Mouse (Mus musculus): ENCODE data around the gene Mgst3. TPM values are rescaled to one million over a fixed set of nuclear protein-coding genes. Genes with fewer than 3 reads are reported as not detected.

Gene Mgst3
- polyA plus RNA-seq, 1 experiment, result 1,045 TPM

- WGBS, result 34% methylated on average over 7 of the region's 7 CpGs
- TF ChIP-seq CTCF (IDR thresholded peaks at IDR 0.05; ENCODE audit: extremely low read depth, insufficient read length, insufficient replicate concordance, low read depth, low read length), result 0 out of 2 replicates have a peak, but pooled peaks have one; percentile 16
- TF ChIP-seq POLR2A (IDR thresholded peaks at IDR 0.05; ENCODE audit: low read depth, low read length), result no peak
- Histone ChIP-seq H3K4me3 (ENCODE audit: low read depth, low read length) (peak overlapping the region; percentile 2; the same call in 1 of the 2 replicates), H3K4me1 (ENCODE audit: control insufficient read depth, insufficient read depth, insufficient read length, low read length) (peaks cover 60% of the 10 kb centered on the region), H3K36me3 (ENCODE audit: control insufficient read depth, insufficient read depth, low read length) (peaks cover 2% of the 10 kb centered on the region), H3K27ac (ENCODE audit: insufficient read depth, low read depth, low read length) (peak overlapping the region; percentile 89), H3K27me3 (ENCODE audit: control insufficient read depth, insufficient read depth, low read length) (no peaks in the 10 kb centered on the region)
These were observed 11.3 kb downstream of the Mgst3 start for GRCm38 (mm10) chr1:167382316-167382715.

GRCm38 (mm10) chr1:167381050-167382015 lies 12.3 kb downstream of the Mgst3 start:
- Histone ChIP-seq H3K27ac (ENCODE audit: insufficient read depth, low read depth, low read length) (peak overlapping the region; percentile 89), H3K27me3 (ENCODE audit: control insufficient read depth, insufficient read depth, low read length) (no peaks in the 10 kb centered on the region), H3K36me3 (ENCODE audit: control insufficient read depth, insufficient read depth, low read length) (peaks cover 9% of the 10 kb centered on the region), H3K4me3 (ENCODE audit: low read depth, low read length) (no peak overlapping the region), H3K4me1 (ENCODE audit: control insufficient read depth, insufficient read depth, insufficient read length, low read length) (peaks cover 61% of the 10 kb centered on the region)
- WGBS, result 28% methylated on average over 8 of the region's 8 CpGs
- TF ChIP-seq POLR2A (IDR thresholded peaks at IDR 0.05; ENCODE audit: low read depth, low read length) (no peak), CTCF (IDR thresholded peaks at IDR 0.05; ENCODE audit: extremely low read depth, insufficient read length, insufficient replicate concordance, low read depth, low read length) (no peak)

DNA sequence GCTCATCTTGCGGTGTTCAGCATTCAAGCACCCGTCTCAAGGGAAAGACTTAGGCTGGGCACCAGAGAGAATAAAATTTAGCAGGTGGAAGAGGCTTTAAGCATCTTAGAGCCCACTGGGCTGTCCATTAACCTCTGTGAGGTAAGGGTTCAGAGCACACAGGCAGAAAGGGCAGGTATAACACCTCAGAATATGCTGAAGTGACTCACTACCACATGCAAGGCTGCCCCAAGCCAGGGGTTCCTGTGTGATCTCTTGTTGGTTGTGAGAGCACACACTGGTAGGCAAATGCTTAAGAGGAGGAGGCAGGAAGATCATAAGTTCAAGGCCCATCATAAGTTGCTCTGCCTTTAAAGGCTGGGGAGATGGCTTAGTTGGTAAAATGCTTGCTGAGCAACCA lies 13.4 kb downstream of the Mgst3 start:
- Histone ChIP-seq H3K36me3 (ENCODE audit: control insufficient read depth, insufficient read depth, low read length) (peaks cover 20% of the 10 kb centered on the region), H3K27me3 (ENCODE audit: control insufficient read depth, insufficient read depth, low read length) (no peaks in the 10 kb centered on the region), H3K4me3 (ENCODE audit: low read depth, low read length) (no peak overlapping the region), H3K4me1 (ENCODE audit: control insufficient read depth, insufficient read depth, insufficient read length, low read length) (peaks cover 64% of the 10 kb centered on the region), H3K27ac (ENCODE audit: insufficient read depth, low read depth, low read length) (peak overlapping the region; percentile 11; the same call in 1 of the 2 replicates)
- 92% methylated on average over 2 of the region's 2 CpGs for WGBS
- TF ChIP-seq CTCF (IDR thresholded peaks at IDR 0.05; ENCODE audit: extremely low read depth, insufficient read length, insufficient replicate concordance, low read depth, low read length) (no peak), POLR2A (IDR thresholded peaks at IDR 0.05; ENCODE audit: low read depth, low read length) (no peak)

GRCm38 (mm10) chr1:167379751-167380150 lies 13.9 kb downstream of the Mgst3 start:
- 87% methylated on average over 5 of the region's 5 CpGs for WGBS
- H3K27me3 ChIP-seq (ENCODE audit: control insufficient read depth, insufficient read depth, low read length), result no peaks in the 10 kb centered on the region
- H3K27ac ChIP-seq (ENCODE audit: insufficient read depth, low read depth, low read length), result peak overlapping the region; percentile 9; the same call in 1 of the 2 replicates
- H3K4me1 ChIP-seq (ENCODE audit: control insufficient read depth, insufficient read depth, insufficient read length, low read length), result peaks cover 61% of the 10 kb centered on the region
- H3K36me3 ChIP-seq (ENCODE audit: control insufficient read depth, insufficient read depth, low read length), result peaks cover 22% of the 10 kb centered on the region
- H3K4me3 ChIP-seq (ENCODE audit: low read depth, low read length), result no peak overlapping the region
- TF ChIP-seq POLR2A (IDR thresholded peaks at IDR 0.05; ENCODE audit: low read depth, low read length), result no peak
- TF ChIP-seq CTCF (IDR thresholded peaks at IDR 0.05; ENCODE audit: extremely low read depth, insufficient read length, insufficient replicate concordance, low read depth, low read length), result no peak

- no peaks in the 10 kb centered on the region for H3K27me3 ChIP-seq (ENCODE audit: control insufficient read depth, insufficient read depth, low read length)
- TF ChIP-seq CTCF (IDR thresholded peaks at IDR 0.05; ENCODE audit: extremely low read depth, insufficient read length, insufficient replicate concordance, low read depth, low read length), result no peak
- peak overlapping the region; percentile 98 for H3K27ac ChIP-seq (ENCODE audit: insufficient read depth, low read depth, low read length)
- peaks cover 60% of the 10 kb centered on the region for H3K4me1 ChIP-seq (ENCODE audit: control insufficient read depth, insufficient read depth, insufficient read length, low read length)
- peaks cover 34% of the 10 kb centered on the region for H3K36me3 ChIP-seq (ENCODE audit: control insufficient read depth, insufficient read depth, low read length)
- no peak overlapping the region for H3K4me3 ChIP-seq (ENCODE audit: low read depth, low read length)
- 26% methylated on average over 6 of the region's 6 CpGs for WGBS
These were observed 15.6 kb downstream of the Mgst3 start for GRCm38 (mm10) chr1:167378019-167378418.

DNA sequence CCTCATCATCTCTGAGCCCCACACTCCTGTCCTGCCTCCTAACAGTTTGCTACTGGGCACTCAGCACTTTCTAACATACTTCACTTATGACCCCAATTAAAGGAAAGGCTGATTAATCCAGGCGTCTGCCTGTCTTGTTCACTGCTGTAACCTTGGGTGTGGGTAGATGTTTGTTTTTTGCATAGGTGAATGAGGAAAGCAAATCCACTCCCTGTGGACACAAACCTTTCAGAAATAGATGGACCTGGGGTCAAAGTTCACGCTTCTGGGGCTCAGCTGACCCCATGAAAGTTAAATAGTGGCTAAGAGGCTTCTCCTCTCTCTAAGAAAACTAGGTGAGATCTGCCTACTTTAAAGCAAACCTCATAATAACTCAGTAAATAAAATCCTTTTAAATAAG lies 18.7 kb downstream of the Mgst3 start:
- Histone ChIP-seq H3K36me3 (ENCODE audit: control insufficient read depth, insufficient read depth, low read length) (peaks cover 52% of the 10 kb centered on the region), H3K27ac (ENCODE audit: insufficient read depth, low read depth, low read length) (peak overlapping the region; percentile 86), H3K4me3 (ENCODE audit: low read depth, low read length) (peak overlapping the region; percentile 26), H3K4me1 (ENCODE audit: control insufficient read depth, insufficient read depth, insufficient read length, low read length) (peaks cover 38% of the 10 kb centered on the region), H3K27me3 (ENCODE audit: control insufficient read depth, insufficient read depth, low read length) (no peaks in the 10 kb centered on the region)
- no peak for TF ChIP-seq CTCF (IDR thresholded peaks at IDR 0.05; ENCODE audit: extremely low read depth, insufficient read length, insufficient replicate concordance, low read depth, low read length)
- no peak for TF ChIP-seq POLR2A (IDR thresholded peaks at IDR 0.05; ENCODE audit: low read depth, low read length)
- WGBS, result 25% methylated on average over 2 of the region's 2 CpGs
